Mouse (Mus musculus): ENCODE results near the gene Sirt2.

- TF ChIP-seq POLR2A (IDR thresholded peaks at IDR 0.05; ENCODE audit: low read depth, low read length), result no peak
- TF ChIP-seq CTCF (IDR thresholded peaks at IDR 0.05; ENCODE audit: extremely low read depth, insufficient read length, insufficient replicate concordance, low read depth, low read length), result no peak
Measured at GRCm38 (mm10) chr7:28820358-28821260, 54.1 kb downstream of the Sirt2 start.
